Mouse (Mus musculus): Measurements from ENCODE around the gene Ank3. TPM values are rescaled to one million over a fixed set of nuclear protein-coding genes. Genes with fewer than 3 reads are reported as not detected.

Gene Ank3
- polyA plus RNA-seq, 1 experiment from 2014 or later = 44.7 TPM

GRCm38 (mm10) chr10:69454480-69454879, 55.9 kb downstream of the Ank3 start:
- 69% methylated on average over 7 of the region's 7 CpGs for WGBS
- H3K27me3 ChIP-seq (ENCODE audit: insufficient read depth, poor library complexity, severe bottlenecking) = no peaks in the 10 kb centered on the region
- DNase-seq (ENCODE audit: low spot score) = no peak

GRCm38 (mm10) chr10:69464826-69465225, 66.3 kb downstream of the Ank3 start:
- no peaks in the 10 kb centered on the region for H3K27me3 ChIP-seq (ENCODE audit: insufficient read depth, poor library complexity, severe bottlenecking)
- H3K27ac ChIP-seq = peak overlapping the region; percentile 66
- no peaks in the 10 kb centered on the region for H3K9me3 ChIP-seq
- peaks cover 45% of the 10 kb centered on the region for H3K4me1 ChIP-seq (replicated peaks)
- no peaks in the 10 kb centered on the region for H3K36me3 ChIP-seq
- WGBS = 71% methylated on average over 4 of the region's 4 CpGs
- no peak for DNase-seq (ENCODE audit: low spot score)
- H3K4me3 ChIP-seq = no peak overlapping the region

More at GRCm38 (mm10) chr10:69454480-69454879, 55.9 kb downstream of the Ank3 start:
- Histone ChIP-seq H3K36me3 (no peaks in the 10 kb centered on the region), H3K9me3 (no peaks in the 10 kb centered on the region), H3K27ac (no peak overlapping the region), H3K4me3 (no peak overlapping the region), H3K4me1 (replicated peaks) (no peaks in the 10 kb centered on the region)

- H3K4me3 ChIP-seq = no peak overlapping the region
- peak overlapping the region; percentile 74 for H3K27ac ChIP-seq
- H3K9me3 ChIP-seq = no peaks in the 10 kb centered on the region
- no peaks in the 10 kb centered on the region for H3K36me3 ChIP-seq
- WGBS = 61% methylated on average over 11 of the region's 11 CpGs
- peak; percentile 50 for DNase-seq (ENCODE audit: low spot score)
- no peaks in the 10 kb centered on the region for H3K27me3 ChIP-seq (ENCODE audit: insufficient read depth, poor library complexity, severe bottlenecking)
- peaks cover 45% of the 10 kb centered on the region for H3K4me1 ChIP-seq (replicated peaks)
These were observed 67.1 kb downstream of the Ank3 start for GRCm38 (mm10) chr10:69465558-69466200.

GRCm38 (mm10) chr10:69466201-69466585, 67.6 kb downstream of the Ank3 start:
- H3K27me3 ChIP-seq (ENCODE audit: insufficient read depth, poor library complexity, severe bottlenecking) = no peaks in the 10 kb centered on the region
- H3K36me3 ChIP-seq = no peaks in the 10 kb centered on the region
- DNase-seq (ENCODE audit: low spot score) = no peak
- peak overlapping the region; percentile 74 for H3K27ac ChIP-seq
- H3K9me3 ChIP-seq = no peaks in the 10 kb centered on the region
- 74% methylated on average over 2 of the region's 2 CpGs for WGBS
- no peak overlapping the region for H3K4me3 ChIP-seq
- H3K4me1 ChIP-seq (replicated peaks) = peaks cover 45% of the 10 kb centered on the region

- no peak for DNase-seq (ENCODE audit: low spot score)
- peak overlapping the region; percentile 74 for H3K27ac ChIP-seq
- H3K27me3 ChIP-seq (ENCODE audit: insufficient read depth, poor library complexity, severe bottlenecking) = no peaks in the 10 kb centered on the region
- H3K4me3 ChIP-seq = no peak overlapping the region
- H3K36me3 ChIP-seq = no peaks in the 10 kb centered on the region
- peaks cover 45% of the 10 kb centered on the region for H3K4me1 ChIP-seq (replicated peaks)
- 41% methylated on average over 4 of the region's 4 CpGs for WGBS
- H3K9me3 ChIP-seq = no peaks in the 10 kb centered on the region
These were observed 68.0 kb downstream of the Ank3 start for GRCm38 (mm10) chr10:69466586-69466985.

GRCm38 (mm10) chr10:69467182-69467581, 68.6 kb downstream of the Ank3 start:
- Histone ChIP-seq H3K36me3 (no peaks in the 10 kb centered on the region), H3K9me3 (no peaks in the 10 kb centered on the region), H3K27ac (peak overlapping the region; percentile 74), H3K4me3 (no peak overlapping the region), H3K27me3 (ENCODE audit: insufficient read depth, poor library complexity, severe bottlenecking) (no peaks in the 10 kb centered on the region), H3K4me1 (replicated peaks) (peaks cover 45% of the 10 kb centered on the region)
- 78% methylated on average over 2 of the region's 2 CpGs for WGBS
- no peak for DNase-seq (ENCODE audit: low spot score)

- Histone ChIP-seq H3K9me3 (no peaks in the 10 kb centered on the region), H3K4me1 (replicated peaks) (peaks cover 16% of the 10 kb centered on the region), H3K36me3 (no peaks in the 10 kb centered on the region), H3K27me3 (ENCODE audit: insufficient read depth, poor library complexity, severe bottlenecking) (no peaks in the 10 kb centered on the region), H3K4me3 (no peak overlapping the region), H3K27ac (no peak overlapping the region)
- no peak for DNase-seq (ENCODE audit: low spot score)
- 60% methylated on average over 4 of the region's 4 CpGs for WGBS
These were observed 73.3 kb downstream of the Ank3 start for GRCm38 (mm10) chr10:69471841-69472240.

GRCm38 (mm10) chr10:69476871-69477270, 78.3 kb downstream of the Ank3 start:
- Histone ChIP-seq H3K36me3 (no peaks in the 10 kb centered on the region), H3K27me3 (ENCODE audit: insufficient read depth, poor library complexity, severe bottlenecking) (no peaks in the 10 kb centered on the region), H3K4me3 (no peak overlapping the region), H3K27ac (no peak overlapping the region), H3K4me1 (replicated peaks) (no peaks in the 10 kb centered on the region), H3K9me3 (no peaks in the 10 kb centered on the region)
- no peak for DNase-seq (ENCODE audit: low spot score)
- 30% methylated on average over 1 of the region's 1 CpGs for WGBS

GRCm38 (mm10) chr10:69477656-69478055, 79.1 kb downstream of the Ank3 start:
- no peaks in the 10 kb centered on the region for H3K9me3 ChIP-seq
- no peaks in the 10 kb centered on the region for H3K4me1 ChIP-seq (replicated peaks)
- H3K36me3 ChIP-seq = no peaks in the 10 kb centered on the region
- no peaks in the 10 kb centered on the region for H3K27me3 ChIP-seq (ENCODE audit: insufficient read depth, poor library complexity, severe bottlenecking)
- no peak for DNase-seq (ENCODE audit: low spot score)
- no peak overlapping the region for H3K27ac ChIP-seq
- H3K4me3 ChIP-seq = no peak overlapping the region
- 78% methylated on average over 2 of the region's 2 CpGs for WGBS

- no peak for DNase-seq (ENCODE audit: low spot score)
- H3K9me3 ChIP-seq = no peaks in the 10 kb centered on the region
- no peaks in the 10 kb centered on the region for H3K36me3 ChIP-seq
- no peaks in the 10 kb centered on the region for H3K27me3 ChIP-seq (ENCODE audit: insufficient read depth, poor library complexity, severe bottlenecking)
- no peaks in the 10 kb centered on the region for H3K4me1 ChIP-seq (replicated peaks)
- no peak overlapping the region for H3K27ac ChIP-seq
- 73% methylated on average over 3 of the region's 3 CpGs for WGBS
- H3K4me3 ChIP-seq = no peak overlapping the region
These were observed 80.3 kb downstream of the Ank3 start for GRCm38 (mm10) chr10:69478831-69479230.

GRCm38 (mm10) chr10:69485191-69485786, 86.7 kb downstream of the Ank3 start:
- H3K4me1 ChIP-seq (replicated peaks) = no peaks in the 10 kb centered on the region
- 91% methylated on average over 6 of the region's 6 CpGs for WGBS
- H3K27me3 ChIP-seq (ENCODE audit: insufficient read depth, poor library complexity, severe bottlenecking) = no peaks in the 10 kb centered on the region
- no peaks in the 10 kb centered on the region for H3K36me3 ChIP-seq
- no peak overlapping the region for H3K27ac ChIP-seq
- no peak overlapping the region for H3K4me3 ChIP-seq
- no peaks in the 10 kb centered on the region for H3K9me3 ChIP-seq
- DNase-seq (ENCODE audit: low spot score) = no peak

- Histone ChIP-seq H3K4me1 (replicated peaks) (no peaks in the 10 kb centered on the region), H3K27me3 (ENCODE audit: insufficient read depth, poor library complexity, severe bottlenecking) (no peaks in the 10 kb centered on the region), H3K4me3 (no peak overlapping the region), H3K27ac (no peak overlapping the region), H3K36me3 (no peaks in the 10 kb centered on the region), H3K9me3 (no peaks in the 10 kb centered on the region)
- WGBS = 84% methylated on average over 5 of the region's 5 CpGs
- DNase-seq (ENCODE audit: low spot score) = no peak
These were observed 91.6 kb downstream of the Ank3 start for GRCm38 (mm10) chr10:69490182-69490581.

GRCm38 (mm10) chr10:69491975-69492374, 93.4 kb downstream of the Ank3 start:
- Histone ChIP-seq H3K27me3 (ENCODE audit: insufficient read depth, poor library complexity, severe bottlenecking) (no peaks in the 10 kb centered on the region), H3K36me3 (no peaks in the 10 kb centered on the region), H3K4me3 (no peak overlapping the region), H3K27ac (no peak overlapping the region), H3K9me3 (no peaks in the 10 kb centered on the region), H3K4me1 (replicated peaks) (no peaks in the 10 kb centered on the region)
- 78% methylated on average over 5 of the region's 5 CpGs for WGBS
- DNase-seq (ENCODE audit: low spot score) = no peak

Measured in hindbrain, embryonic 10.5 days (tissue).